Mouse (Mus musculus): ENCODE data around the gene Fbxl8. TPM values are rescaled to one million over a fixed set of nuclear protein-coding genes. Genes with fewer than 3 reads are reported as not detected.

Gene Fbxl8
- polyA plus RNA-seq, 1 experiment from 2014 or later: 0.66 TPM

DNA sequence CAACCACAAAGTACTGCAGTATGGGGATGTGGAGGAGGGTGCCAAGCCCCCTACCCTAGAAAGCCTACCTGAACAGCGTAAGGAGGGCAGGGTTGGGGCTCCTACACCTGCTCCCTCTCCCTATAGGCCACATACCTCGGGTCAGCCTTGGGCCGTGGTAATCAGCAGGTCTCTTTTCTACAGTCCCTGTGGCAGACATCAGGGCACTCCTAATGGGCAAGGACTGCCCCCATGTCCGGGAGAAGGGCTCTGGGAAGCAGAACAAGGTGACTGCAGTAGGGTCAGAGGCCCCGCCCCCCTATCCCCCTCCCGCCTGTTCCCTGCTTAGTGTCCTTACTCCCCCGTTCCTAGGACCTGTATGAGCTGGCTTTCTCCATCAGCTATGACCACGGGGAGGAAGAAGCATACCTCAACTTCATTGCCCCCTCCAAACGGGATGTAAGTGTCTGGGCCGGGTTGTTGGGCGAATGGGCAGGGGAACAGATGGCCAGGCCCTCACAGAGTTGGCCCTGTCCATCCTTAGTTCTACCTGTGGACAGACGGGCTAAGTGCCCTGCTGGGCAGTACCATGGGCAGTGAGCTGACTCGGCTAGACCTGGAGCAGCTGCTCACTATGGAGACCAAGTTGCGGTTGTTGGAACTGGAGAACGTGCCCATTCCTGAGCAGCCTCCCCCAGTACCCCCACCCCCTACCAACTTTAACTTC is 44.8 kb downstream of the Fbxl8 start:
- Histone ChIP-seq H3K4me3 (ENCODE audit: low read depth, low read length) (no peak overlapping the region), H3K27me3 (ENCODE audit: control insufficient read depth, insufficient read depth, low read length) (no peaks in the 10 kb centered on the region), H3K9me3 (ENCODE audit: control insufficient read depth, low read length) (no peaks in the 10 kb centered on the region), H3K4me2 (ENCODE audit: low read depth) (no peak overlapping the region), H3K36me3 (ENCODE audit: control insufficient read depth, insufficient read depth, low read length) (peaks cover 9% of the 10 kb centered on the region), H3K27ac (ENCODE audit: low read depth, low read length) (no peak overlapping the region), H3K4me1 (ENCODE audit: control insufficient read depth, insufficient read depth, low read length) (peaks cover 8% of the 10 kb centered on the region; the same call in 1 of the 2 replicates), H3K9ac (ENCODE audit: low read length) (no peak overlapping the region)
- DNase-seq (ENCODE audit: low spot score) (peak; percentile 7), ATAC-seq (ENCODE audit: insufficient read depth, low FRiP score, low TSS enrichment) (no peak)
- WGBS: 83% methylated on average over 15 of the region's 15 CpGs

DNA sequence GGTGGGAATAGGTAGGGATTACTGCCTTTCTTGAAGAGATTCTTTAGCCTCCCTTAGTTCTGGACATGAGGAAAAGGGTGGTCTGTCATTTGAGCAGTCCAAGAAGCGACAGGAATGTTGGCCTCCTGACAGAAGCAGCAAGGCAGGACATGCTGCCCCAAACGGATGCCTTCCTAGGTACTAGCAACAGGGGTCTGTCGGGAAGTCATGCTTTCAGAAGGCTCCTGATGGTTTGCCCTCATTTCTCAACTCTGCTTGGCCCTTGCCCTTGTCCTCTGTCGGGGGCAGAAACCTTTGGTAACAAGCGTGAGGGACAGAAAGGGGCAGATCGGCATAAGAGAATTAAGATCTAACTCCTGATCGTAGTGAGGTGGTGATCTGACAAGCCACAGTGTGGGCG is 45.7 kb downstream of the Fbxl8 start:
- ATAC-seq (ENCODE audit: insufficient read depth, low FRiP score, low TSS enrichment) (no peak), DNase-seq (ENCODE audit: low spot score) (no peak)
- Histone ChIP-seq H3K9me3 (ENCODE audit: control insufficient read depth, low read length) (no peaks in the 10 kb centered on the region), H3K36me3 (ENCODE audit: control insufficient read depth, insufficient read depth, low read length) (peaks cover 15% of the 10 kb centered on the region), H3K4me1 (ENCODE audit: control insufficient read depth, insufficient read depth, low read length) (peaks cover 8% of the 10 kb centered on the region; the same call in 1 of the 2 replicates), H3K27me3 (ENCODE audit: control insufficient read depth, insufficient read depth, low read length) (no peaks in the 10 kb centered on the region), H3K4me3 (ENCODE audit: low read depth, low read length) (no peak overlapping the region), H3K4me2 (ENCODE audit: low read depth) (no peak overlapping the region), H3K27ac (ENCODE audit: low read depth, low read length) (no peak overlapping the region), H3K9ac (ENCODE audit: low read length) (no peak overlapping the region)
- 85% methylated on average over 8 of the region's 8 CpGs for WGBS

DNA sequence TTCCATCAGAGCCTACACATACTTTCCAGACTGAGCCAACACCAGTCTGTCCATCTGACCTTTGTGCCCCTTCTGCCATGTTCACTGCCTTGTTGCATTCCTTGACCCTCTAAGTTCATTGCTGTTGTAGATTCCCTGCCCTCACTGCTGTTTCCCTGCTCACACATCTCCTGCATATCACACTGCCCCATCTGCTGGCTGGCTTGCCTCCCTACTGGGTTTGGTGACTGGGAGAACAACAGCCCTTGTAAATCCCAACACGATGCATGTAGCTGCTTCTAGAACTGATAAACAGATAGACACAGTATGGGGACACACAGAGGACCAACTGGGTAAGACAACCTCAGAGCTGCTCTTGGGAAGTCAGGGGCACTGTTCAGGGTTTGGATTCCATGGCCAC is 47.3 kb downstream of the Fbxl8 start:
- ATAC-seq (ENCODE audit: insufficient read depth, low FRiP score, low TSS enrichment) (no peak), DNase-seq (ENCODE audit: low spot score) (no peak)
- H3K36me3 ChIP-seq (ENCODE audit: control insufficient read depth, insufficient read depth, low read length): peaks cover 20% of the 10 kb centered on the region
- no peak overlapping the region for H3K9ac ChIP-seq (ENCODE audit: low read length)
- H3K4me3 ChIP-seq (ENCODE audit: low read depth, low read length): no peak overlapping the region
- no peaks in the 10 kb centered on the region for H3K9me3 ChIP-seq (ENCODE audit: control insufficient read depth, low read length)
- H3K27ac ChIP-seq (ENCODE audit: low read depth, low read length): no peak overlapping the region
- no peak overlapping the region for H3K4me2 ChIP-seq (ENCODE audit: low read depth)
- H3K4me1 ChIP-seq (ENCODE audit: control insufficient read depth, insufficient read depth, low read length): no peaks in the 10 kb centered on the region
- WGBS: 89% methylated on average over 1 of the region's 1 CpGs
- no peaks in the 10 kb centered on the region for H3K27me3 ChIP-seq (ENCODE audit: control insufficient read depth, insufficient read depth, low read length)

DNA sequence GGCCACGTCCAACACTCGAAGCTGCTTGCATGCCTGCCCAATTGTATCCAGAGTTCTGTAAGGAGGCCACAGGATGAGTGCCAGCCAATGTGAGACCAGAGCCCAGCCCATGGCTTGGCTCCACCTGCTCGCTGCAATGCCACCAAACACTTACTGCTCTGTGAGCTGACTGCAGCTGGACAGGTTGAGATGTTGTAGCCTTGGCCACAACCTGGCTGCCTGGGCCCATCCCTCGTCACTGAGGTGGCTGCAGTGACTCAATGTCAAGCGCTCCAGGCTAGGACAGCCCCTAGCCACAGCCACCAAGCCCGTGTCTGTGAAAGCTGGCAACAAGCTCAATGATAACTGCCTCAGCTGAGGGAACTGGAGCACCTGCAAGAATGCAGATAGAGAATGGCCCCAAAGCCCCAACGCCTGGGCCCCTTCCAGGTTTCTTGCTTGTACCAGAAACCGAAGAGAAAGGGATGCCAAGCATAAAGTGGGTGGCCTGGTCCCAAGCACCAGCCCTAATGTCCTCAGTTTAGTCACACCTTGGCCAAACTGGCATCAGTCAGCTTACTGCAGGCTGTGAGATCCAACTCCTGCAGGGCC is 48.5 kb downstream of the Fbxl8 start:
- Histone ChIP-seq H3K4me3 (ENCODE audit: low read depth, low read length) (no peak overlapping the region), H3K27ac (ENCODE audit: low read depth, low read length) (no peak overlapping the region), H3K27me3 (ENCODE audit: control insufficient read depth, insufficient read depth, low read length) (no peaks in the 10 kb centered on the region), H3K9me3 (ENCODE audit: control insufficient read depth, low read length) (no peaks in the 10 kb centered on the region), H3K36me3 (ENCODE audit: control insufficient read depth, insufficient read depth, low read length) (peaks cover 19% of the 10 kb centered on the region), H3K4me1 (ENCODE audit: control insufficient read depth, insufficient read depth, low read length) (no peaks in the 10 kb centered on the region), H3K4me2 (ENCODE audit: low read depth) (no peak overlapping the region), H3K9ac (ENCODE audit: low read length) (no peak overlapping the region)
- 91% methylated on average over 8 of the region's 8 CpGs for WGBS
- ATAC-seq (ENCODE audit: insufficient read depth, low FRiP score, low TSS enrichment) (no peak), DNase-seq (ENCODE audit: low spot score) (peak; percentile 8)

DNA sequence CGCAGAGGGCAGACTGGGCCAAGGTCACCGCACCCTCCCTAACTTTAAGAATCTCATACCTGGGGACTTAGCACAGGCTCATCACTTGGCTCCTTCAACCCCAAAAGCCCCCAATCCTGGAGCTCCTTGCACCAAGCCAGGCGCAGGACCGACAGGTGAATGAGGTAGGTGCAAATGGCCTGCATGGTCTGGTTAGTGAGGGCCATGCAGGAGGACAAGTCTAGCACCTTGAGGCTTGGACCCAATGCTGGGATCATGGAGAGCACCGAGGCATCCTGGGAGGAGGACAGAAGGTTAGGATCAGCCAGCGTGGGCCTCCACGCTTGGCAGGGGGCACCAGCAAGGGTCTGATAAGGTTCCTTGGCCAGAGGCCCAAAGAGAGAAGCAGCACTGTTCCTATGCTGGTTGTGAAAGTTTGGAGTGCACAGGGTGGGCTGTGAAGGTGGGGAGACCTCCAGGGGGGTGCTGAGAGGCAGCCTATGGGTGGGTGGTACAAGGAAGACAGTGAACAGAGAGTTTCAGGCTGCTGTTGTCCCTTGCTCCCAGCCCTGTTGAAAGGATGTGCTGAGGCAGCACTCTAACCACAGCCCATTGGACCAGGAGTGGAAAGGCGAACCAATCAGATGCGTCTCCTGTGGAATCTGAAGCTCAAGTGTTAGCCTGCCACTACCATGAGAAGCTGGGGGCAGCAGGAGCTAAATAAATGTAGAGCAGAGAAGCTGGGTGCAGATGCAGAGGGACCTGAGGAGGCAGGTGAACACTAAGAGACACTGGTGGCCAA is 49.4 kb downstream of the Fbxl8 start:
- no peaks in the 10 kb centered on the region for H3K27me3 ChIP-seq (ENCODE audit: control insufficient read depth, insufficient read depth, low read length)
- no peaks in the 10 kb centered on the region for H3K9me3 ChIP-seq (ENCODE audit: control insufficient read depth, low read length)
- no peak overlapping the region for H3K4me2 ChIP-seq (ENCODE audit: low read depth)
- DNase-seq (ENCODE audit: low spot score) (peak; percentile 9), ATAC-seq (ENCODE audit: insufficient read depth, low FRiP score, low TSS enrichment) (0 out of 2 replicates have a peak, but pooled peaks have one; percentile 11)
- no peak overlapping the region for H3K4me3 ChIP-seq (ENCODE audit: low read depth, low read length)
- no peaks in the 10 kb centered on the region for H3K4me1 ChIP-seq (ENCODE audit: control insufficient read depth, insufficient read depth, low read length)
- H3K9ac ChIP-seq (ENCODE audit: low read length): no peak overlapping the region
- H3K27ac ChIP-seq (ENCODE audit: low read depth, low read length): no peak overlapping the region
- H3K36me3 ChIP-seq (ENCODE audit: control insufficient read depth, insufficient read depth, low read length): peaks cover 17% of the 10 kb centered on the region
- WGBS: 79% methylated on average over 9 of the region's 9 CpGs

DNA sequence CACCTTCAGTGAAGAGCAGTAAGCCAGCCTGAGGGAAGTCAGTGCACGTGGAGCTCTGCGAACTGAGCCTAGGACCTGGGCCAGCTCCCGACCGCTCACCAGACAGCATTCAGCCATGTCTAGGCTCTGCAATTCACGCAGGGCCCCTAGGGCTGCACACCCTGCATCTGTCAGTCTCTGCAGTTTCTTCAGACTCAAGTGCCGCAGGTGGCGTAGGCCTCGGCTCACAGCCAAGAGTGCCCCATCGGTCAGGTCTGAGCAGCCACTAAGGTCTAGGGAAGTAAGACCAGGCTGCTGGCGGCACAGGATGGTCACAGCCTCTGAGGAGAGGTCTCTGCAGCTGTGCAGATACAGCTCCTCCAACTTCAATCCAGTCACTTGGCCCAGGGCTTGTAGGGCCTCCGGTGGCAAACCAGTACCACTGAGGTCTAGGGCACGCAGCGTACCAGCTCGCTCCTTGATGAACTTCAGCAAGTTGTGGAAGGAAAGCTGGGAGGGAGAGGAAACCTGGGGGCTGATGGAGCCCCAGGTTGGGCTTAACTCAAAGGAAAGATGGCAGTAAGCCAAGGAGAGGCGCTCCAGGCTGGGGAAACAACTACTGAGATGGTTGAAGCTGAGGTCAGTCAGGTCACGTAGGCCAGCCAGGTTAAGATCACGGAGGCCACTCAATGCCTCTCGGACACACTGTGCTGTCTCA is 50.8 kb downstream of the Fbxl8 start:
- ATAC-seq (ENCODE audit: insufficient read depth, low FRiP score, low TSS enrichment): no peak
- Histone ChIP-seq H3K27ac (ENCODE audit: low read depth, low read length) (no peak overlapping the region), H3K4me1 (ENCODE audit: control insufficient read depth, insufficient read depth, low read length) (no peaks in the 10 kb centered on the region), H3K9ac (ENCODE audit: low read length) (no peak overlapping the region), H3K9me3 (ENCODE audit: control insufficient read depth, low read length) (no peaks in the 10 kb centered on the region), H3K4me3 (ENCODE audit: low read depth, low read length) (no peak overlapping the region), H3K4me2 (ENCODE audit: low read depth) (no peak overlapping the region), H3K27me3 (ENCODE audit: control insufficient read depth, insufficient read depth, low read length) (no peaks in the 10 kb centered on the region), H3K36me3 (ENCODE audit: control insufficient read depth, insufficient read depth, low read length) (peaks cover 13% of the 10 kb centered on the region)
- DNase-seq (ENCODE audit: low spot score): no peak
- 92% methylated on average over 18 of the region's 18 CpGs for WGBS

DNA sequence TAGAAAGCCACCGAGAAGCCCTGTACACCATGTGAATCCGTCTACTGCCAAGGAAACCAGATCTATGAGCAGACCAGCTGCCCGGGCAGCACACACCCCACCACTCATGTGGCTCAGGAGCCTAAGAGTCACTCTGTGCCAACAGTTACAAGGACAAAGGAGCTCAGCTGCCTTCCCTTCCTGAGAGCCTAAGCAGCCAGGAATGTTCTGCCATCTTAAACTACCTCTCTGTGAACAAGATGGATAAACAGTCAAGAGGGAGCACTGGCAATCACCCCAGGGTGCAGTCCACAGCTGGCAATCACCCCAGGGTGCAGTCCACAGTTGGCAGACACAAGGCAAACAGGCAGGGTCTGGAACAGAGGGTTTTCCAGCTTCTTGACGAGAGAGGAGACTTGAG is 53.5 kb downstream of the Fbxl8 start:
- no peak for DNase-seq (ENCODE audit: low spot score)
- Histone ChIP-seq H3K4me1 (ENCODE audit: control insufficient read depth, insufficient read depth, low read length) (no peaks in the 10 kb centered on the region), H3K9me3 (ENCODE audit: control insufficient read depth, low read length) (no peaks in the 10 kb centered on the region), H3K4me3 (ENCODE audit: low read depth, low read length) (no peak overlapping the region), H3K9ac (ENCODE audit: low read length) (no peak overlapping the region), H3K4me2 (ENCODE audit: low read depth) (no peak overlapping the region), H3K27me3 (ENCODE audit: control insufficient read depth, insufficient read depth, low read length) (no peaks in the 10 kb centered on the region), H3K27ac (ENCODE audit: low read depth, low read length) (no peak overlapping the region), H3K36me3 (ENCODE audit: control insufficient read depth, insufficient read depth, low read length) (peaks cover 13% of the 10 kb centered on the region)
- no peak for ATAC-seq (ENCODE audit: insufficient read depth, low FRiP score, low TSS enrichment)
- WGBS: 95% methylated on average over 4 of the region's 4 CpGs

DNA sequence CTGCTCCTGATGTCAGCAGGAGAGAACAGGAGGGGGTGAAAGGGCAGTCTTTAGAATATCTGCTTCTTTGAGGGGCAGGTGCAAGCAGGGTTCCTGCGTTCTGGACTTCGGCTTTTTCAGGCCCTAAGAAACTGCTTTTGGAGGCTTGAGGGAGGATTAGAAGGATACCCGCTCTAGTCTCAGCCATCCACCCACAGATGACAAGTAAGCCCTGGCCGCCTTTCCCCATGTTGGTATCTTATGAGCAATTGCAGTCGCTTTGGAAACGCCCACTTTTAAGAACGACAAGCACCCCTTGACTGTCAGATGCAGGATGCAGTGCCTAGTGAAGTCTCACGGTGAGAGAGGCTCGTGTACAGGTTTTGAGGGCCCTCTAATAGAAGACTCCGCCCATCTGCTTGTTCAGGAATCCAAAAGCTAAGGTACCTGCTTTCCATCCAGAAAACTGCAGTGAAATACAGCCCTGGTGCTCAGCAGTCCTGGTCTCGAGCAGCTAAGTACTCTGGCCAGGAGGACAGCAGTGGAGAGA is 54.3 kb downstream of the Fbxl8 start:
- no peak overlapping the region for H3K9ac ChIP-seq (ENCODE audit: low read length)
- H3K27ac ChIP-seq (ENCODE audit: low read depth, low read length): no peak overlapping the region
- H3K4me2 ChIP-seq (ENCODE audit: low read depth): no peak overlapping the region
- H3K27me3 ChIP-seq (ENCODE audit: control insufficient read depth, insufficient read depth, low read length): no peaks in the 10 kb centered on the region
- H3K36me3 ChIP-seq (ENCODE audit: control insufficient read depth, insufficient read depth, low read length): peaks cover 13% of the 10 kb centered on the region
- ATAC-seq (ENCODE audit: insufficient read depth, low FRiP score, low TSS enrichment) (no peak), DNase-seq (ENCODE audit: low spot score) (no peak)
- no peaks in the 10 kb centered on the region for H3K9me3 ChIP-seq (ENCODE audit: control insufficient read depth, low read length)
- 85% methylated on average over 11 of the region's 11 CpGs for WGBS
- H3K4me3 ChIP-seq (ENCODE audit: low read depth, low read length): no peak overlapping the region
- H3K4me1 ChIP-seq (ENCODE audit: control insufficient read depth, insufficient read depth, low read length): no peaks in the 10 kb centered on the region
